Mouse (Mus musculus): Measurements from ENCODE around the gene Sema7a. TPM values are rescaled to one million over a fixed set of nuclear protein-coding genes. Genes with fewer than 3 reads are reported as not detected.

Gene Sema7a
- total RNA-seq, 2 experiments from 2014 or later, result 18.8 to 28.5 TPM

DNA sequence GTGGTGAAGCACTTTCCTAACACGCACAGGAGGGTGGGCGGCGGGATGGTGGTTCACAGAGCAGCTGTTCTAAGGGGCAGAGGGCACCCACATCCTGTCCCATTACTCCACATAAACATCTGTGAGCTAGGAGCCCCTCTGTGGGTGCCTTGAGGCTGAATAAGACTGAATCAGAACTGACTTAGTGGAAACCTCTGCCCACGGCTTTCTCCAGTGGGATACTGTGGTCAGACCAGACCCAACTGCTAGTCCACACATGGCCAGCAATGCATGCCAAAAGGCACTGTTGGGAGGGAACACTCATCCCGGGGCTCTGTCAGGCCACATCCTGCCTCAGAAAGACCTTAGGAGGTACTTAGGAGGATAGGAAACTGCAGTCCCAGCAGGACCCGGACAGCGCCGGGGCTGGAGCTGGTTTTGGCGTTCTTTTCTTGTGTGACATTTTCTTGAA, 32.3 kb downstream of the Sema7a start:
- no peak for DNase-seq (ENCODE audit: low spot score)
- intact Hi-C loops (cut with DNase I), result loop anchor here (2.0 to 5.0 kb wide), 2 partner anchors 17 to 35 kb away; no protein-coding TSS in a partner anchor

DNA sequence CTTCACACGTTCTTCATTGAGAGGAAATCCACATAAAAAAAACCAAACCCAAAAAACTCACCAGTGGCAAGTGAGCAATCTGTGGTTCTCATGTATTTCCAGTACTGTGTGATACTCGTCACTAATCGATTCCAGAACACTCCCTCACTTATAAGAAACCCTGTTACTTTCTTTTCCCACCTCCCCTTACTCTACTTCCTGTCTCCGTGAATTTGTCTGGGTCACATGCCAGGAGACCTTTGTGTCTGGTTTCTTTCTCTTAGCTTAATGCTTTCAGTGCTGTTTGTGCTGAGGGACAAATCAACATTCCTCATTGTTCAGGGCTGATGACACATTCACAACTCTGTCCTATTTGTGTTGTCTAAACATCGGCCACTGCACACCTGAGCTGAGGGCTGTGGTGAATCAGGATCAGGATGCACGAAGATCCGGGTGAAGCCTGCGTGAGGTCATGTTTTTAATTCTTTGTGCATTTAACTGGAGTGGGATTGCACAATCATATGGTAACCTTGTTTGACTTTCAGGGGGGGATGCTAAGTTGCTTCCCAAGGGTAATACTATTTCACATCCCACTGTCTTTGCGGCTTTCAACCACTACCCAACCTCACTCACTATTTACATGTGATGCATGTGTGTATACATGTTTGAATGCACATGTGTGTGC, 33.0 kb downstream of the Sema7a start:
- intact Hi-C loops (cut with DNase I), result loop anchor here (2.0 to 5.0 kb wide), 2 partner anchors 16 to 36 kb away; no protein-coding TSS in a partner anchor
- DNase-seq (ENCODE audit: low spot score), result no peak

DNA sequence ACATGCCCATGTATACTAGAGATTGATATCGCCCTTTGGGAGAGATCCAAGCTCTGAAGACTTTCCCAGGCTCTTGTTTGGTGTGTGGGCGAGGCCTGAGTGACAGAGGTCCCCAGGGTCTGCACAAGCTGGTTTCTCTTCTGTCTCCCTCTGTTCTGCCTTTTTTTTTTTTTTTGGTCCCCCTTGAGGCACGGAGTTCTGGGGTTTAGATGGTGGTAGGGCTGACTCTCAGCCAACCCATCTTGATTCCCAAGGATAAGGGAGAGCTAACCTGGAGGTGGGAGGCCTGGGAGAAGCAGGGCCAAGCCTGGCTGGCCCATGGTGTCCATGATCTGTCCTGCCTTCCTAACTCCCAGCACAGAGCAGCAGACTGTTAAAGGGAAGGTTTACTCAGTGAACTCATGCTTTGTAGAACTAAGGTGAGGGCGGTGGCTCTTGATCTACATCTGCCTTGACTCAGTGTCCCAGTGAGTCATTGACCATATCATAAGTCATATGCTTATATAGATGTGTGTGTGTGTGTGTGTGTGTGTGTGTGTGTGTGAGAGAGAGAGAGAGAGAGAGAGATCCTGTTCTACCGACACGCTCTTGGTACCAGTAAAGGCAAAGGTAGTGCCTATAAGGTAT, 33.6 kb downstream of the Sema7a start:
- intact Hi-C loops (cut with DNase I), result loop anchor here (2.0 to 5.0 kb wide), 2 partner anchors 15 to 36 kb away; no protein-coding TSS in a partner anchor
- no peak for DNase-seq (ENCODE audit: low spot score)

DNA sequence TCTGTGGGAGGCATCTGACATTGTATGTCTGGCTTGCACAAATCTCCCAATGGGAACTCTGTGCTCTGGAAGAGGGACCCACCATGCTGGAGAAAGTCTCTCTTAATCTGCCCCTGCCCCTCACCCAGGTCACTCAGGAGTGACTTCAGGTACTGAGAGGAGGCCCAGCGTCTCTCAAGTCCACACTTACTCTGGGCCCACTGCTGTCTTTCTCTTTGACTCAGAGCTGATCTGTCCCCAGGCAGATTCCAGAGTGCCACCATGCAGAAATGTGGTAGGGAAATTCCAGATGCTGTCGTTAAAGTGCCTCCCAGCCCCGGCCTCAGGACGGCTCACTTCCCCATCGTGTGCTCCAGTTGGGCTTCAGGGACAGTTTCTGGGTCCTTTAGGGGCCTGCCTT, 34.3 kb downstream of the Sema7a start:
- intact Hi-C loops (cut with DNase I), result loop anchor here (5.0 kb wide), 1 partner anchor 37 kb away; no protein-coding TSS in a partner anchor
- no peak for DNase-seq (ENCODE audit: low spot score)

DNA sequence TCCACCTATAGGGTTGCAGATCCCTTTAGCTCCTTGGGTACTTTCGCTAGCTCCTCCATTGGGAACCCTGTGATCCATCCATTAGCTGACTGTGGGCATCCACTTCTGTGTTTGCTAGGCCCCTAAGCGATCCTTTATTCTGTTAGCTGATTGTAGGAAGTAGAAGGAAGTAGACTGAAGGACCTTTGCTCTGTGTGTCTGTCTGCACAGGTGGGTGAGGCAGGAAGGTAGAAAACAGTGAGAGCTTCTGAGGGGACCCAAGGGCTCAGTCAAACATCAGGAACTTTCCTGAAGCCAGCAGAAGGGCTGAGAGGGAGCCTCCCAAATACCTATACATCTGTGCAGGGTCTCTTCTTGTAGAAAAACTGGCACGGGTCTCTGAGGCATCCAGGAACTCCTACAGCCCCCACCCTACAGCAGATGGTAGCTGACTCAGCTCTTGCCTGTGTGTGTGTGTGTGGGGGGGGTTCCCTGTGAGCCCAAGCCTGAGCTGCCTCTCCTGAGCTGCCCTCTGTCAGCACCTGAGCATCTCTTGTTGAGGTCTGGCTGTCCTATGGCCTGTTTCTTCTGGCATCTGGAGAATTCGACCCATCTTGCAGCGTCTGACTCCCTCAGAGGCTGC, 35.4 kb downstream of the Sema7a start:
- intact Hi-C loops (cut with DNase I), result no loop called here
- no peak for DNase-seq (ENCODE audit: low spot score)

DNA sequence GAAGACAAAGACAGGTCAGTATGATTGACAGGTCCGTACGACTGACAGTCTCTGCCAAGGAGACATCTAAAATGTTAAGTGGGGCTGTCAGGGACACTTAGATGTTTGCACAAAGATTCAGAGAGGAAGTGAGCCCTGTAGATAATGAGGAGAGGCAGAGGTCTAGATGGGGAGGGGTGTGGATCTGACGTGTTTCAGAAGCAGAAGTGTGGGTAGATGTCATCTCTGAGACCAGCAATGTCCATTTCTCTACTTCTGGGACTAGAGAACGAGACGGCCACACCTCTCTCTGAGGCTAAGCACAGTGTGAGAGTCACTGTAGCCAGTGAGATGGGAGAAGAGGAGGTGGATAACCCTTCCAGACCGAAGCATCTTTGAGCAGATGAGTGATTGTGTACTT, 38.1 kb downstream of the Sema7a start:
- intact Hi-C loops (cut with DNase I), result no loop called here
- no peak for DNase-seq (ENCODE audit: low spot score)

DNA sequence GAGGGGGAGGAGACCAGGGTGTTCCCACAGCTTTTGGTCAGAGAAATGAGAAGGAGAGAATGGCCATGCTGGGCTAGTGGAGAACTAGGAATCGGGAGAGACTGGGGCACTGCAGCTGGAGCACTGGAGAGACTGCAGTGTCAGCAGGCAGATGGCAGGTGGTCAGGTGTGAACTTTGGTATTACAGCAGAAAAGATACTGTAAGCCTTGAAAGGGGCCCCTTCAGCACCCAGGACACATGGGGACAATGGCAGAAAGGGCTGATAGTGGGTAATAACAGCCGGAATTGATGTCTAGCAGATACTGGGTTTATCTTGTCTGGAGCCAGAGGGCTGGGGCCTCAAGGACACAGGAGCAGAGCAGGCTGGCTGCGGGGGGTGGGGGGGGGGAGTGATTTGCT, 38.9 kb downstream of the Sema7a start:
- no peak for DNase-seq (ENCODE audit: low spot score)
- intact Hi-C loops (cut with DNase I), result no loop called here

DNA sequence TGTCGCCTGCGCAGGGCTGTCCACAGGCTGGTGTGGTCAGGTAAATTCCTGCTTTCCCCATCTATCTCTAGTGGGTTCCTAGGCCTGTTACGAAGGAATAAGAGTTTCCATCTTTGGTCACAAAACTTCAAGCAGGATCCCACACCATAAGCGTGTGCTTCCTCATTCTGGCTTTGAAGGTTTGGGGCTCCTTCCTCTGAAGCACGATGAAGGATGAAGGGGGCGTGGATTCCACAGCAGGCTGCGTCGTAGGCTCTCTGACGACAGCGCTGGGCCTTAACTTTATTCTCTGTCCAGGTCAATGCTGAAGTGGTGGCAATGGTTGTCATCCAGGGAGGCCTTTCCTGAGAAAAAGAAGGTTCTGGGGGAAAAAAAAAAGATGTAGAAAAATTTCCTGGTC, 40.7 kb downstream of the Sema7a start:
- intact Hi-C loops (cut with DNase I), result no loop called here
- no peak for DNase-seq (ENCODE audit: low spot score)

DNA sequence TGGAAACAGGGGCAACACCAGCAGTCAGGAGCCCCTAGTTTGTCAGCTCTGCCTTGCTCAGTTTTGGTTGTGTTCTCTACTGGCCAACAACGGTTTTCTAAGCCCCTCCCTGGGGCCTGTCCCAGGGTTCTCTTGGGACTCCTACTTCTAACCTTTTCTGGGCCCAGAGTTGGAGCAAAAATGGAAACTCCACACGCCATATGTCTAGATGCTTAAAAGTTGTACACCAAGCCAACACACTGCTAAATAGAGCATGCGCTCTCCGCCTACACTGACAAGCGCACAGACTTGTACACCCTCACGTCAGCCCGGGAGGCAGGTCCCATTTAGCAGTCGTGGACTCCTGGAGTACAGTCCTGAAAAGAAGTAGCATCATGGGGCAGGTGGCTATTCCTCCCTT, 45.4 kb downstream of the Sema7a start:
- DNase-seq (ENCODE audit: low spot score), result no peak
- intact Hi-C loops (cut with DNase I), result no loop called here

DNA sequence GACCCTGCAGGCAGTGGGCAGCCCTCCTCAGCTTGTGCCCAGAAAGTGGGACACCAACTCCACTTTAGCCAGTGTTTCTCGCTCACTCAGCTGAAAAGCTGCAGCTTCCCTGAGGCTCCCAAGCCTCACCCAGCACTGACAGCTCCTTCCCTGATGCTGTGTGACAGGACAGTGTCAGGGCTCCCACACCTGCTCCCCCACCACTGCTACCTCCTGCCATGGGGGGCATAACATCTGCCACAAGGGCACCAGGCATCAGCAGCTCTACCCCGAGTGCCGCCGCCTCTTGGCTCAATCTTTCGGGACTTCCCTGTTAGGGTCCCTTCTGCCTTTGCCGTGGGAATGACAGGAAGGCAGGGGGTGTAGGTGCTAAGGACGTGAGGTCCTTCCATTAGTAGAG, 46.4 kb downstream of the Sema7a start:
- intact Hi-C loops (cut with DNase I), result no loop called here
- no peak for DNase-seq (ENCODE audit: low spot score)

DNA sequence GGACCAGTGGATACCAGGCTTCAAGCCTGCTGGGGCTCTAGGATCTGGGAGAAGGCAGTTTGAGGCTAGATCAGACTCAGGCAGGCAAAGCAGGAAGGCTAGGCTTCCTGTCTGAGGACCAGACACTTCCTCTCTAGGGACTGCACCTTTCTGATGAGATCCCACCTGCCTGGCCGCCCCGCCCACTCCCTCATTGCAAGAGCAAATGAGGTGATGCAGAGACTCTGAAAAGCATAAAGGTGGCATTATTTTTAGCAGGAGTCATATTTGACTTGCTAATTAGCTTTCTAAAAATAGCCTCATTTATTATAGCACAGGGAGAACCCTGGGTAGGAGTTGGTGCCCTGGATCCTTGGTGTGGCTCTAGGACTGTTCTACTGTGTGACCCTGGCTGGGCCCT, 48.2 kb downstream of the Sema7a start:
- DNase-seq (ENCODE audit: low spot score), result no peak
- intact Hi-C loops (cut with DNase I), result loop anchor here (2.0 kb wide), 1 partner anchor 15 kb away; no protein-coding TSS in a partner anchor

DNA sequence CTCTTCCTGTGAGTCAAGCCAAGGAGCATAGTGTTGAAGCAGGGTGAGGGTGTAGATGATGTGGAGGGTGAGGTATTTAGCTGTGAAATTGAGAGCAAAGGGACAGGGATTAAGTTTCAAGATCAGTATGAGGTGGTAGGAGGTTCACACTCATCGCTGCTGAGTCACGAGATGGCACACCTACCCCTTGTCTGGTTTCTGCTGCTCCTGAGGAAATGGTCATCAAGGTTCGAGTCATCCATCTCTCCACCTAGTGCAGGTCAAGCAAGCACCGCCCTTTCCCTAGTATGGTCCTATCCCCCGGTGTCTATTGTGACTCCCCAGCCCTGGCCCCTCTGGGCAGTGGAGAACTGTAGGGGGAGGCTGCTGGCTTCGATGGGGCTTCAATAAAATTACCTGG, 49.4 kb downstream of the Sema7a start:
- DNase-seq (ENCODE audit: low spot score), result no peak
- intact Hi-C loops (cut with DNase I), result loop anchor here (2.0 kb wide), 1 partner anchor 17 kb away; no protein-coding TSS in a partner anchor

DNA sequence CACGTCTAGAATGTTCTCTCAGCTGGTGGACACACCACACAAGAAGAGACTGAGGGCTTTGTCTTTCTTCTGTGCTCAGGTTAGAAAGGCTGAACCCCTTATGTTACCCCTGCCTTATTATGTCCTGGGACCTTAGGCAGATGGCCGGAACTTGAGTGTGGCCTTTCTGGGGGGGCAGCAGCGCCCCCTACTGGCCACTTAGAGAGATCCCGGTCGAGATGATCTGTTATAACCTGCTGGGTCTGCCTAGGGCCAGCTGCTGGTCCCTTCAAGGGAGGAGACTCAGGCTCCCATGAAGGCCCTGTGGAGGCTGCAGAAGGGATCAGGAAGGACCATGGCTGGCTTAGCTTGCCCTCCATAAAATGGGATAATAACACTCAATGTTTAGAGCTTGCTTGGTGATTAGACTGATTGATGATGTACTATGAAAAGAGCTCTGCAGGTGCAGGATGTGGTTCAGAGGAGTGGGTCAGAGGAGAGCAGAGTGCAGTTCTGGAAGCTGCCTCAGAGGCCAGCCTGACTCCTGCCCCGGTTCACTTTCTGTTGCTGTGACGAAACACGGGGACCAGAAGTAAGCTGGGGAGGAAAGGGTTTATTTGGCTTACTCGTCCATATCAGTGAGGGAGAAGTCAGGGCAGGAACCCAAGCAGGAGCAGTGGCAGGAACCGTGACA, 50.7 kb downstream of the Sema7a start:
- intact Hi-C loops (cut with DNase I), result no loop called here
- no peak for DNase-seq (ENCODE audit: low spot score)

DNA sequence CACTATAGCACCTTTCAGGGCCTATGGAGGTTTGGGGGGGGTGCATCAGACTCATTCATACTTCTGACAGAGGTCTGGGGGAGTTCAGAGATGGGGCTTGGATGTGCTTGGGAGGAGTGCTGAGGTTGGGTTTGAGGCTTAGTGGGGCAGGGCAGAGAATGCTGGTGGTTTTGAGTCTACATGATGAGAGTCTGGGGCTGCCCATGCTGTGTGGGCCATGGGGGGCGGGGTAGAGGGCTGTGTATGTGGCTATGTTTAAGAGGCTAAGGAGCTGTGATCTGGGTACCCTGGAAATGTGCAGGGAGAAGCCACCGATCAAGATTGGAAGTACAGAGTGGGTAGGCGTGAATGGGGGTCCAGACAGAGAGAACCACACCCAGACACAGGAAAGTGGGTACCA, 52.1 kb downstream of the Sema7a start:
- intact Hi-C loops (cut with DNase I), result loop anchor here (1.0 kb wide), 1 partner anchor 57 kb away; no protein-coding TSS in a partner anchor
- no peak for DNase-seq (ENCODE audit: low spot score)

DNA sequence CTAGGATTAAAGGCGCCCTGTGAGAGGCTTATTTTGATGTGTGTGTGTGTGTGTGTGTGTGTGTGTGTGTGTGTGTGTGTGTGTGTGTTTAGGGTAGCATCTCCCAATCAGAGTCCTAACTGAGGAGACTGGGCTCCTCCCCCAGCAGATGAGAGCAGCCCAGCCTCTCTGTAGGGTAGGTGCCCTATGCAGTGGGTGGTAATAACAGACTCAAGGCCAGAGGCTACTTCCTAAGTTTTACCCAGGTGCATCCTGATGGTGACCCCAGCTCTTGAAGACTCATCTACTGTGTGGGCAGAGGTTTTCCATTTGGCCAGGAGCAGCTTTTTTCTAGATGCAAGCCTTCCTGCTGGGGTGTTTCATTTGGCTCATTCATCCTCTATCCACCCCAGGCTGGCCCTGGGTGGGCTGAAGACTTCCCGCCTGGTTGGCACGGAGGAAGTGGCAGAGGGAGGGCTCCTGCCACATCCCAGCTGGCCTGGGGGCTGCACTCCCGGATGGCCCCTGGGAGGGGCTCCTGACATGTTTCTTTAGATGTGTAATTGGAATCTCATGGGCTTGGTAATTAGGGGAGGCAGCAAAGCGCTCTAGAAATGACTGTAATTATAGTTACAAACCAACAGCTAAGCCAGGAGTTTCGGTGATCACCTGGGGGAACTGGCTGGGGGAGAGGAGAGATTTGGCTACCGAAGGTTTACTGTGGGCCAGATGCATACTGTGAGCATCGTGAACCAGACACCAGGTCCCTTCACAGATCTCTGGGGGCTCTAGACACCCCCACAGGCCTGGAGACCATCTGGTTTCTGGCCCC, 53.1 kb downstream of the Sema7a start:
- DNase-seq (ENCODE audit: low spot score), result no peak
- intact Hi-C loops (cut with DNase I), result loop anchor here (1.0 kb wide), 1 partner anchor 58 kb away; no protein-coding TSS in a partner anchor

DNA sequence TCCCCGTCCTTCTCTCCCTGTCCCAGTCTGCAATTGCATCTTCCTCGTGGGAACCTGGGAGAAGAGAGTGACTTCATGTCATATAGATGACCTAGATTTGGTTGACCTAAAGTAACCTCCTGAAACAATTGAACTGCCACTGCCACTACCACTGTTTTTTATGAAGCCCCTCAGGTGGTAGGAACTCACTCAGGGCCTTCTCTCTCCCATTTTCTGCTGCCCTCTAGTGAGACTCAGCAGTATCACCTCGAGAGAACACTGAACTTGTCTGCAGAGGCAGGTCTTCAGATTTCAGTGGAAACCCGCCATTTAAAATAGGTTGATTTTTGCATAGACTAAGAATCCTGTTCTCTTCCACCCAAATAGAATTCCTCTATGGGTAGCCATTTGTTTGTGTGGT, 55.4 kb downstream of the Sema7a start:
- intact Hi-C loops (cut with DNase I), result loop anchor here (5.0 kb wide), 1 partner anchor 233 kb away; no protein-coding TSS in a partner anchor
- no peak for DNase-seq (ENCODE audit: low spot score)

DNA sequence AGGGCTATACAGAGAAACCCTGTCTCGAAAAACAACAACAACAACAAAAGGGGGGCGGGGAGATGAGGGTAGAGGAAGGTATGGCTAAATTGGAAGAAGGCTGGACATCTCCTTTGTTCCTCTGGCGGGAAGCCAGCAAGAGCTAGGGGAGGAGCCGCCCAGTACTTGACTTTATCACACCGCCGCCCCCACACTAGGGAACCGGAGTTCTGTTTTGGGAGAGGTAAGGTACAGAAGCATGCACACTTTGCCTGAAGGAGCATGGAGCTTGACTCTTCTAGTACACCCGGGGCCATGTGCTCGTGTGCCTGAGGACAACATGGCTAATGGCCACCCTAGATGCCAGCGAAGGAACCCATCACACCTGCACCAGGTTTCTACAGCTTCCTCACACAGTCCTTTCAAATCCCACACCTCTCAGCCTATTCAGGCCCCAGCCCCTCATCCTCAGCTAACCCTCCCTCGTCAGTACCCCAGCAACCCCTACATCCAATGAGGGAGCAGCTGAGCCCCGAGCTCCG, 57.7 kb downstream of the Sema7a start:
- DNase-seq (ENCODE audit: low spot score), result no peak
- intact Hi-C loops (cut with DNase I), result loop anchor here (1.0 to 5.0 kb wide), 4 partner anchors 62 to 339 kb away; no protein-coding TSS in a partner anchor

DNA sequence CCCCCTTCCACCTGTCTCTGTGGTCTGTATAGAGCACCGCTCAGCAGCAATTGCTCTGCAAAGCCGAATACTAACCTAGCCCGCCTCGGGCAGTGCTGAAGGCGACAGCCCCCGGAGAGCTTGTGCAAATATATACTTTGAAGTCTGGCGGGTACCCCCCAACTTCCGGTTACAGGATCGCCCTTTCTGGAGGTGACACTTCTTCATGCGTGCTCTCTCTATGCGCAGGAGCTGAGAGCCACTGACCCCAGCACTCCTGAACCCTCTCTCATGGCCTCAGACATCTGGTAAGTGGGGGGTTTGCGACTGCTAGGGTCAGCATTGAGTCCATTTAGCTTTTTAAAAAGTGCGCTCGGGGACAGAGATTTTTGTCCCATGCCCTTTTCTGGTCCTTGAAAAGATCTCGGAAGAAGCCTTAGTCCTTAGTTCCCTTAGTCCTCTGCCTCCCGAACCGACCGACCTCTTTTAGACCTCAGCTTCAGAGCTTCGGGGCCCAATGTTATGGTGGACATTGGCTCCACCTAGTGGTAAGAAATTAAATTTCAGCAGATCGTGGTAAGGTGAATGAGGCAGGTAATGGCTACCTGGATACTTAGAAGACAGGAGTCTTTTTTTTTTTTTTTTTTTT, 58.2 kb downstream of the Sema7a start:
- intact Hi-C loops (cut with DNase I), result loop anchor here (1.0 to 5.0 kb wide), 4 partner anchors 63 to 339 kb away; no protein-coding TSS in a partner anchor
- no peak for DNase-seq (ENCODE audit: low spot score)

DNA sequence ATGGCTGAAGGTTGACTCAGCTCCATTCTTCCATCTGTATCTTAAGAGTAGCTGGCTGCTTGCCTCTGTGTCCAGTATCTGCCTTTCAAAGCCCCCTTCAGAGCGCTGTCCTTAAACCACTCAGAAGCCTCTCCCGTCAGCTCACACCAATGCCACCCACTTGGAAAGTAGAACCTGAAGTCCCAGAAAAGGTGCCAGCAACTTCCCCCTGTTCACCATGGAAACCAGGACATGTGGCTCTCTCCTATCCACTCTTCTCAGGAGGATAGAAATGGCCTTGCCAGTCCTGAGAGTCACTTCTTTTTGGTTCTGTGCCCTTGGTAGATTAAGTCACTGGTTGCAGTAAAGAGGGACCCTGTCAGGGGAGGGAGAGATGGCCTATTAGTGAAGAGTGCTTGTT, 58.8 kb downstream of the Sema7a start:
- DNase-seq (ENCODE audit: low spot score), result no peak
- intact Hi-C loops (cut with DNase I), result loop anchor here (1.0 to 5.0 kb wide), 4 partner anchors 63 to 340 kb away; no protein-coding TSS in a partner anchor
